Comparison of ENCODE assay signal across 8 mouse cellular contexts in genomic region chr17:49427631-49428238, GRCm38 (mm10). TPM values are rescaled to one million over a fixed set of nuclear protein-coding genes. Genes with fewer than 3 reads are reported as not detected.
DNase-seq lines count a peak whose midpoint lies in the region; ATAC-seq and TF ChIP-seq lines count a peak whose summit lies in the region.

No protein-coding gene starts in this region.

- H3K4me1 ChIP-seq in MEL (ENCODE audit: control insufficient read depth in 1 of 2, insufficient read depth in 2 of 2, low read length in 2 of 2): peaks cover 8 to 22% of the 10 kb centered on the region in 2 experiments; a peak in 3 of 4 replicates
- peaks cover 25% of the 10 kb centered on the region for H3K4me1 ChIP-seq in forebrain, embryonic 13.5 days
- H3K4me1 ChIP-seq in limb, embryonic 13.5 days: peaks cover 30% of the 10 kb centered on the region

- TF ChIP-seq CTCF in MEL (IDR thresholded peaks at IDR 0.05 in 2 of 3, conservative IDR thresholded peaks at IDR 0.05 in 1 of 3; ENCODE audit: control insufficient read depth in 1 of 3, insufficient read depth in 1 of 3, low read depth in 2 of 3, low read length in 3 of 3, poor library complexity in 1 of 3, severe bottlenecking in 1 of 3): peak; percentile 40 to 79 (median 66)

- TF ChIP-seq POLR2A in MEL (IDR thresholded peaks at IDR 0.05; ENCODE audit: control insufficient read depth in 1 of 2, insufficient read depth in 1 of 2, low read depth in 1 of 2, low read length in 2 of 2, poor library complexity in 1 of 2): no peak

- peaks cover 4% of the 10 kb centered on the region for H3K79me2 ChIP-seq in MEL (ENCODE audit: control insufficient read depth, insufficient read depth, low read length, poor library complexity)

- DNase-seq in kidney, adult 9 months: peak; percentile 38
- no peak for DNase-seq in kidney, postnatal 14 days
- peak; percentile 78 for DNase-seq in MEL (ENCODE audit: low read depth, low spot score)
- DNase-seq in retina, embryonic 14.5 days (ENCODE audit: low spot score): peak; percentile 56
- DNase-seq in gastrocnemius, postnatal 25 days: no peak
- no peak for DNase-seq in layer of hippocampus, adult 11-12 months (ENCODE audit: low spot score)

- peak overlapping the region; percentile 38 for H3K9ac ChIP-seq in MEL (ENCODE audit: control insufficient read depth, low read depth, low read length, poor library complexity, severe bottlenecking)
- no peak overlapping the region for H3K9ac ChIP-seq in forebrain, embryonic 13.5 days
- no peak overlapping the region for H3K9ac ChIP-seq in limb, embryonic 13.5 days

- whole genome bisulfite sequencing in forebrain, embryonic 13.5 days: 17% methylated on average over 9 of the region's 9 CpGs
- 20% methylated on average over 9 of the region's 9 CpGs for WGBS in limb, embryonic 13.5 days

- no peaks in the 10 kb centered on the region for H3K27me3 ChIP-seq in MEL (ENCODE audit: control insufficient read depth in 1 of 2, insufficient read depth in 2 of 2, low read length in 2 of 2)
- H3K27me3 ChIP-seq in forebrain, embryonic 13.5 days: no peaks in the 10 kb centered on the region
- no peaks in the 10 kb centered on the region for H3K27me3 ChIP-seq in limb, embryonic 13.5 days

- no peak overlapping the region for H3K27ac ChIP-seq in MEL (ENCODE audit: control insufficient read depth, low read depth, low read length)
- H3K27ac ChIP-seq in forebrain, embryonic 13.5 days: no peak overlapping the region
- no peak overlapping the region for H3K27ac ChIP-seq in limb, embryonic 13.5 days

- H3K4me2 ChIP-seq in forebrain, embryonic 13.5 days: peak overlapping the region; percentile 92
- H3K4me2 ChIP-seq in limb, embryonic 13.5 days (replicated peaks): peak overlapping the region; percentile 90

- peaks cover 0 to 9% of the 10 kb centered on the region in 2 experiments; a peak in 2 of 4 replicates for H3K36me3 ChIP-seq in MEL (ENCODE audit: control insufficient read depth in 1 of 2, insufficient read depth in 2 of 2, low read length in 2 of 2)
- H3K36me3 ChIP-seq in forebrain, embryonic 13.5 days (ENCODE audit: poor library complexity, severe bottlenecking): no peaks in the 10 kb centered on the region
- no peaks in the 10 kb centered on the region for H3K36me3 ChIP-seq in limb, embryonic 13.5 days

- no peaks in the 10 kb centered on the region for H3K9me3 ChIP-seq in MEL (replicated peaks; ENCODE audit: insufficient read depth, low read length)
- H3K9me3 ChIP-seq in forebrain, embryonic 13.5 days (replicated peaks): no peaks in the 10 kb centered on the region
- H3K9me3 ChIP-seq in limb, embryonic 13.5 days: no peaks in the 10 kb centered on the region

- TF ChIP-seq RAD21 in MEL (IDR thresholded peaks at IDR 0.05; ENCODE audit: low read depth, low read length): peak; percentile 36

- H3K4me3 ChIP-seq in MEL (ENCODE audit: control insufficient read depth in 1 of 2, insufficient read depth in 1 of 2, low read depth in 2 of 2, low read length in 2 of 2): peak overlapping the region; percentile 60 to 98
- H3K4me3 ChIP-seq in forebrain, embryonic 13.5 days: peak overlapping the region; percentile 71
- peak overlapping the region; percentile 76 for H3K4me3 ChIP-seq in limb, embryonic 13.5 days

- no peak for TF ChIP-seq EP300 in MEL (IDR thresholded peaks at IDR 0.05; ENCODE audit: low read depth in 1 of 2, low read length in 2 of 2)

- peak; percentile 28; the same call in 1 of the 2 replicates for ATAC-seq in forebrain, embryonic 13.5 days
- peak; percentile 26; the same call in 1 of the 2 replicates for ATAC-seq in limb, embryonic 13.5 days (ENCODE audit: low FRiP score, low read depth)

TF ChIP-seq in MEL, 35 proteins besides CTCF, POLR2A, EP300 and RAD21:
- TF ChIP-seq GATA1 (IDR thresholded peaks at IDR 0.05; ENCODE audit: low read depth, low read length) (no peak), USF1 (IDR thresholded peaks at IDR 0.05; ENCODE audit: low read depth, low read length) (no peak; the same call in 1 of the 2 replicates), NELFE (IDR thresholded peaks at IDR 0.05; ENCODE audit: low read depth, low read length) (no peak), ZC3H11A (IDR thresholded peaks at IDR 0.05; ENCODE audit: low read depth, low read length) (peak; percentile 10; the same call in 1 of the 2 replicates), UBTF (IDR thresholded peaks at IDR 0.05; ENCODE audit: borderline replicate concordance, insufficient read depth, low read depth, low read length) (no peak), MAX (IDR thresholded peaks at IDR 0.05; ENCODE audit: low read length) (no peak), SIN3A (IDR thresholded peaks at IDR 0.05; ENCODE audit: low read length) (no peak), GABPA (IDR thresholded peaks at IDR 0.05; ENCODE audit: low read depth, low read length) (no peak), MAFK (IDR thresholded peaks at IDR 0.05; ENCODE audit: borderline replicate concordance, low read depth, low read length) (no peak), MXI1 (IDR thresholded peaks at IDR 0.05; ENCODE audit: low read depth, low read length) (no peak), SMC3 (IDR thresholded peaks at IDR 0.05; ENCODE audit: low read depth, low read length) (peak; percentile 30), ZNF384 (IDR thresholded peaks at IDR 0.05; ENCODE audit: low read depth, low read length) (no peak), CHD1 (IDR thresholded peaks at IDR 0.05; ENCODE audit: low read depth, low read length) (no peak)

RNA-seq across cellular contexts. Expression of gene Mocs1, which starts 0.4 kb away (rescaled TPM):
- 6.7 and 7.8 TPM in 2 replicates for total RNA-seq in MEL (2012; rRNA removed)
- 10 to 100 TPM in 1 of 2 experiments, not detected in 1; 24.6 TPM for polyA plus RNA-seq in MEL (2012; ENCODE audit: insufficient read depth in 1 of 2, insufficient read length in 2 of 2, low read depth in 1 of 2, low replicate concordance in 2 of 2, missing spikeins in 1 of 2)
- polyA plus RNA-seq in forebrain, embryonic 13.5 days (2015; fragmentation: Nextera tagmentation; extraction: Ambion mirVana): 2.9 and 3.4 TPM in 2 replicates
- polyA plus RNA-seq in limb, embryonic 13.5 days (2015; fragmentation: Nextera tagmentation; extraction: Ambion mirVana): 5.4 and 5.5 TPM in 2 replicates
- 10 to 100 TPM; 16.1 to 20.3 TPM for total RNA-seq in gastrocnemius, postnatal 25 days (2021)

Comparison
In these comparisons a context has a peak if more than half of its experiments do, and no peak if none do; other contexts are left out.
1. DNase-seq: peak in kidney, adult 9 months (single experiment), MEL (single experiment) and retina, embryonic 14.5 days (single experiment); none in kidney, postnatal 14 days (single experiment), gastrocnemius, postnatal 25 days (single experiment) and layer of hippocampus, adult 11-12 months (single experiment).
2. Peak in every context shown above with its lines, with median percentiles within 50 percentile points of each other: H3K4me3 ChIP-seq.